ENCODE assay signal across 11 mouse cellular contexts in the genomic region with DNA sequence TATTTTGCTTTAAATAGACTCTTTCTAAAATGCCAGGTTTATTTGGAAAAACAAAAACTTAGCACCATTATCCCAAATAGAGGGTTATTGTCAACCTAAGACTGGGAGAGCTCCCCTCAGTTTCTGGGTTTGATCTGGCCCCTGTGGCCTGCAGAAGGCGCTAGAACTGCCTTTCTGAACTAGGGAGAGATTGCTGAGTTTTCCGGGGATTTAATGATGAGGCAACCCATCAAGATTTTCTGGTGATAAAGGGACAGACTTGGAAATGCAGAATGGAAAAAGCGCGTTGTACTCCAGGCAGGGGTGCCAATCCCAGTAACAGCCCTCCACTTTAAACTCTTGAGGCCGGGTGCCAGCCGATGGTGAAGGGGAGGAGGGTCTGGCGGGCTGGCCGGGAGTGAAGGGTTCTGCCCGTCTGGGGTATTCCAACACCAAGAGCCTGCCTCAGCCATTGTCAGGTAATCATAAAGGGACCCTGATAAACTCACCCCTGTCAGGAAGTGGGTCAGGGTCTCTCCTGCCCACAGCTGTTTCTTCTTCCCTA. TPM values are rescaled to one million over a fixed set of nuclear protein-coding genes. Genes with fewer than 3 reads are reported as not detected.
DNase-seq lines count a peak whose midpoint lies in the region; ATAC-seq lines count a peak whose summit lies in the region.
"Had no signal": no experiment of that assay in that cellular context is flagged by ENCODE, and none has a peak within 500 bp of the region (broad histone marks: within the 10 kb centered on the region; RNA-seq: fewer than 3 reads in every experiment).

No protein-coding gene starts in this region.

- ATAC-seq in heart, embryonic 14.5 days (ENCODE audit: insufficient number of reproducible peaks, insufficient read depth, low FRiP score, low read depth): no peak
- no peak for ATAC-seq in heart, embryonic 11.5 days (replicated peaks; ENCODE audit: insufficient number of reproducible peaks, low FRiP score, low TSS enrichment)
- ATAC-seq in midbrain, embryonic 11.5 days (ENCODE audit: low FRiP score): no peak
- no peak for ATAC-seq in embryonic facial prominence, embryonic 15.5 days (ENCODE audit: insufficient number of reproducible peaks, low FRiP score, low TSS enrichment, low read depth)

- H3K4me3 ChIP-seq in heart, embryonic 14.5 days (ENCODE audit: control insufficient read depth in 1 of 2, insufficient read depth in 1 of 2, low read depth in 1 of 2, low read length in 2 of 2): no peak overlapping the region
- no peak overlapping the region for H3K4me3 ChIP-seq in heart, embryonic 11.5 days (ENCODE audit: low read depth, low read length)
- H3K4me3 ChIP-seq in midbrain, embryonic 10.5 days: no peak overlapping the region
- H3K4me3 ChIP-seq in midbrain, embryonic 11.5 days (ENCODE audit: low read depth, low read length): no peak overlapping the region
- no peak overlapping the region for H3K4me3 ChIP-seq in embryonic facial prominence, embryonic 15.5 days (replicated peaks)
- H3K4me3 ChIP-seq: liver, embryonic 15.5 days had no signal

- peak overlapping the region; percentile 16; the same call in 1 of the 2 replicates for H3K9ac ChIP-seq in heart, embryonic 14.5 days (ENCODE audit: low read length)
- no peak overlapping the region for H3K9ac ChIP-seq in heart, embryonic 11.5 days (ENCODE audit: low read depth, low read length)
- H3K9ac ChIP-seq in midbrain, embryonic 11.5 days (ENCODE audit: low read length): no peak overlapping the region
- no peak overlapping the region; the same call in 1 of the 2 replicates for H3K9ac ChIP-seq in embryonic facial prominence, embryonic 15.5 days
- H3K9ac ChIP-seq: liver, embryonic 15.5 days had no signal

- no peaks in the 10 kb centered on the region for H3K36me3 ChIP-seq in heart, embryonic 14.5 days (ENCODE audit: control insufficient read depth, insufficient read depth, low read length)
- H3K36me3 ChIP-seq in heart, embryonic 11.5 days (ENCODE audit: control insufficient read depth, insufficient read depth, low read length): no peaks in the 10 kb centered on the region
- H3K36me3 ChIP-seq in midbrain, embryonic 10.5 days: 0 out of 2 replicates have a peak, but pooled peaks cover 5% of the 10 kb centered on the region
- H3K36me3 ChIP-seq in midbrain, embryonic 11.5 days (ENCODE audit: control insufficient read depth, insufficient read depth, low read length): no peaks in the 10 kb centered on the region
- H3K36me3 ChIP-seq in embryonic facial prominence, embryonic 15.5 days: no peaks in the 10 kb centered on the region
- H3K36me3 ChIP-seq: liver, embryonic 15.5 days had no signal

- 0 out of 4 replicates have a peak overlapping the region, but pooled peaks of 1 of the 2 experiments have one; percentile 6 for H3K27ac ChIP-seq in heart, embryonic 14.5 days (replicated peaks in 1 of 2; ENCODE audit: control insufficient read depth in 1 of 2, insufficient read depth in 1 of 2, low read depth in 2 of 2, low read length in 2 of 2)
- H3K27ac ChIP-seq in heart, embryonic 11.5 days (ENCODE audit: low read depth, low read length): no peak overlapping the region
- H3K27ac ChIP-seq in midbrain, embryonic 10.5 days (replicated peaks): 0 out of 2 replicates have a peak overlapping the region, but pooled peaks have one; percentile 25
- H3K27ac ChIP-seq in midbrain, embryonic 11.5 days (ENCODE audit: low read depth, low read length): no peak overlapping the region
- H3K27ac ChIP-seq in embryonic facial prominence, embryonic 15.5 days (replicated peaks): peak overlapping the region; percentile 51
- H3K27ac ChIP-seq: liver, embryonic 15.5 days had no signal

- no peaks in the 10 kb centered on the region for H3K27me3 ChIP-seq in heart, embryonic 14.5 days (ENCODE audit: control insufficient read depth, insufficient read depth, low read length)
- no peaks in the 10 kb centered on the region for H3K27me3 ChIP-seq in heart, embryonic 11.5 days (ENCODE audit: control insufficient read depth, insufficient read depth, low read length)
- no peaks in the 10 kb centered on the region for H3K27me3 ChIP-seq in midbrain, embryonic 10.5 days (ENCODE audit: low read depth, poor library complexity, severe bottlenecking)
- no peaks in the 10 kb centered on the region for H3K27me3 ChIP-seq in midbrain, embryonic 11.5 days (ENCODE audit: control insufficient read depth, insufficient read depth, low read length)
- no peaks in the 10 kb centered on the region for H3K27me3 ChIP-seq in embryonic facial prominence, embryonic 15.5 days
- H3K27me3 ChIP-seq: liver, embryonic 15.5 days had no signal

- no peaks in the 10 kb centered on the region for H3K9me3 ChIP-seq in heart, embryonic 14.5 days (ENCODE audit: control insufficient read depth, low read length)
- H3K9me3 ChIP-seq in heart, embryonic 11.5 days (replicated peaks; ENCODE audit: control insufficient read depth, low read length): no peaks in the 10 kb centered on the region
- H3K9me3 ChIP-seq in midbrain, embryonic 10.5 days (replicated peaks): no peaks in the 10 kb centered on the region
- no peaks in the 10 kb centered on the region for H3K9me3 ChIP-seq in midbrain, embryonic 11.5 days (ENCODE audit: control insufficient read depth, low read length)
- no peaks in the 10 kb centered on the region for H3K9me3 ChIP-seq in embryonic facial prominence, embryonic 15.5 days (replicated peaks)
- H3K9me3 ChIP-seq: liver, embryonic 15.5 days had no signal

- DNase-seq in midbrain, embryonic 10.5 days (ENCODE audit: low spot score): no peak
- no peak for DNase-seq in midbrain, embryonic 11.5 days (ENCODE audit: low spot score, missing footprints)
- no peak for DNase-seq in urinary bladder, postnatal 10 days (ENCODE audit: low spot score)
- DNase-seq in gastrocnemius, adult 18-20 months (ENCODE audit: low spot score): no peak
- DNase-seq: adrenal gland, postnatal 10 days; heart, postnatal 14 days; thymus, postnatal 4 days had no signal

- H3K4me1 ChIP-seq in heart, embryonic 14.5 days (ENCODE audit: control insufficient read depth in 2 of 2, insufficient read depth in 2 of 2, low read length in 2 of 2): peaks cover 14 to 42% of the 10 kb centered on the region in 2 experiments
- H3K4me1 ChIP-seq in heart, embryonic 11.5 days (ENCODE audit: control insufficient read depth, insufficient read depth, low read length): peaks cover 35% of the 10 kb centered on the region
- peaks cover 74% of the 10 kb centered on the region for H3K4me1 ChIP-seq in midbrain, embryonic 10.5 days
- peaks cover 32% of the 10 kb centered on the region for H3K4me1 ChIP-seq in midbrain, embryonic 11.5 days (ENCODE audit: control insufficient read depth, insufficient read depth, low read length)
- peaks cover 91% of the 10 kb centered on the region for H3K4me1 ChIP-seq in embryonic facial prominence, embryonic 15.5 days
- H3K4me1 ChIP-seq: liver, embryonic 15.5 days had no signal

- H3K4me2 ChIP-seq in heart, embryonic 14.5 days (ENCODE audit: low read length): no peak overlapping the region
- no peak overlapping the region for H3K4me2 ChIP-seq in heart, embryonic 11.5 days
- H3K4me2 ChIP-seq in midbrain, embryonic 11.5 days: no peak overlapping the region
- no peak overlapping the region for H3K4me2 ChIP-seq in embryonic facial prominence, embryonic 15.5 days (replicated peaks)
- H3K4me2 ChIP-seq: liver, embryonic 15.5 days had no signal

- 38% methylated on average over 9 of the region's 9 CpGs for WGBS in heart, embryonic 14.5 days
- 44% methylated on average over 9 of the region's 9 CpGs for WGBS in heart, embryonic 11.5 days (ENCODE audit: insufficient replicate concordance)
- 78% methylated on average over 9 of the region's 9 CpGs for WGBS in midbrain, embryonic 10.5 days
- whole genome bisulfite sequencing in midbrain, embryonic 11.5 days: 69% methylated on average over 9 of the region's 9 CpGs
- WGBS in embryonic facial prominence, embryonic 15.5 days: 58% methylated on average over 9 of the region's 9 CpGs

RNA-seq across cellular contexts. Expression of gene Glod4, which starts 55.0 kb away (rescaled TPM):
- polyA plus RNA-seq in heart, embryonic 14.5 days (2014; fragmentation: Nextera tagmentation; extraction: Ambion mirVana): 135 and 138 TPM in 2 replicates
- 128 TPM in 2 replicates for polyA plus RNA-seq in heart, embryonic 11.5 days (2014; fragmentation: Nextera tagmentation; extraction: Ambion mirVana)
- 130 and 135 TPM in 2 replicates for polyA plus RNA-seq in midbrain, embryonic 10.5 days (2016; fragmentation: Nextera tagmentation; extraction: Ambion mirVana)
- polyA plus RNA-seq in midbrain, embryonic 11.5 days (2014; fragmentation: Nextera tagmentation; extraction: Ambion mirVana): 131 and 138 TPM in 2 replicates
- 111 and 126 TPM in 2 replicates for polyA plus RNA-seq in embryonic facial prominence, embryonic 15.5 days (2015; fragmentation: Nextera tagmentation; extraction: Ambion mirVana)
- 10 to 100 TPM; 25.5 to 27.8 TPM for total RNA-seq in gastrocnemius, adult 18-20 months (2021)

RNA-seq across cellular contexts. Expression of gene Mrm3, which starts 55.0 kb away (rescaled TPM):
- polyA plus RNA-seq in heart, embryonic 14.5 days (2014; fragmentation: Nextera tagmentation; extraction: Ambion mirVana): 21.8 and 23.2 TPM in 2 replicates
- polyA plus RNA-seq in heart, embryonic 11.5 days (2014; fragmentation: Nextera tagmentation; extraction: Ambion mirVana): 21.1 and 21.6 TPM in 2 replicates
- polyA plus RNA-seq in midbrain, embryonic 10.5 days (2016; fragmentation: Nextera tagmentation; extraction: Ambion mirVana): 23.4 and 24.5 TPM in 2 replicates
- 19.5 and 20.1 TPM in 2 replicates for polyA plus RNA-seq in midbrain, embryonic 11.5 days (2014; fragmentation: Nextera tagmentation; extraction: Ambion mirVana)
- 23.8 and 24.3 TPM in 2 replicates for polyA plus RNA-seq in embryonic facial prominence, embryonic 15.5 days (2015; fragmentation: Nextera tagmentation; extraction: Ambion mirVana)
- 10 to 100 TPM; 11.1 to 16.6 TPM for total RNA-seq in gastrocnemius, adult 18-20 months (2021)

Comparison
In these comparisons a context has a peak if more than half of its experiments do, and no peak if none do; other contexts are left out.
1. H3K27ac ChIP-seq: peak in midbrain, embryonic 10.5 days (single experiment) and embryonic facial prominence, embryonic 15.5 days (single experiment); none in heart, embryonic 11.5 days (single experiment) and midbrain, embryonic 11.5 days (single experiment).